In the genomic region with DNA sequence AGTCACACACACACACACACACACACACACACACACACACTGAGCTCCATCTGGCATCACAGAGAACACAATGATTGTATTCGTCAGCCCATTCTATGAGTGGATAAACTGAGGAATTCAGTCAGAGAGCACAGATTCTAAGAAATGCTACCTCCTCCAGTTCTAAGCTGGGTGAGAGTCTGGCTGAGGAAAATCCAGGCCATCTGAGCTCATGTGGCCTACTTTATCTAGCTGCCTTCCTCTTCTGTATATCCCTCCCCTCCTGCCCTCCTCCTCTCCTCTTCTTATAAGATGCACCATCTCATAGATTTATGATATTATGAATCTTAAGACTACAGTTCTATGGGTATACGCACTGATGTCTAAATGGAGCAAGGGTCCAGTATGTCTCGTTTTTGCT, we compare ENCODE assay signal across 27 mouse cellular contexts.
"Had no signal": no experiment of that assay in that cellular context is flagged by ENCODE, and none has a peak within 500 bp of the region (broad histone marks: within the 10 kb centered on the region; RNA-seq: fewer than 3 reads in every experiment).

No protein-coding gene starts in this region.

- H3K4me2 ChIP-seq: heart, embryonic 11.5 days; heart, embryonic 13.5 days; heart, embryonic 15.5 days; hindbrain, embryonic 13.5 days; hindbrain, embryonic 15.5 days; kidney, embryonic 15.5 days; limb, embryonic 13.5 days; limb, embryonic 15.5 days; liver, embryonic 12.5 days had no signal

- ATAC-seq: hindbrain, postnatal 0 days; intestine, embryonic 16.5 days; liver, embryonic 12.5 days had no signal

- H3K27me3 ChIP-seq: heart, embryonic 13.5 days; heart, embryonic 15.5 days; hindbrain, embryonic 13.5 days; hindbrain, embryonic 15.5 days; kidney, embryonic 15.5 days; limb, embryonic 13.5 days; limb, embryonic 15.5 days; liver, embryonic 12.5 days had no signal

- H3K4me3 ChIP-seq: heart, adult 2 months; heart, embryonic 13.5 days; heart, embryonic 15.5 days; hindbrain, embryonic 13.5 days; hindbrain, embryonic 15.5 days; kidney, embryonic 15.5 days; limb, embryonic 13.5 days; limb, embryonic 15.5 days; liver, embryonic 12.5 days had no signal

- H3K9ac ChIP-seq: heart, embryonic 13.5 days; heart, embryonic 15.5 days; hindbrain, embryonic 13.5 days; hindbrain, embryonic 15.5 days; kidney, embryonic 15.5 days; limb, embryonic 13.5 days; limb, embryonic 15.5 days; liver, embryonic 12.5 days; liver, embryonic 14.5 days had no signal

- H3K4me1 ChIP-seq: heart, embryonic 13.5 days; kidney, embryonic 15.5 days; liver, embryonic 12.5 days had no signal

- H3K27ac ChIP-seq: heart, adult 2 months; heart, embryonic 13.5 days; heart, embryonic 15.5 days; hindbrain, embryonic 13.5 days; hindbrain, embryonic 15.5 days; hindbrain, postnatal 0 days; kidney, embryonic 15.5 days; kidney, postnatal 0 days; limb, embryonic 13.5 days; limb, embryonic 15.5 days; liver, embryonic 12.5 days; liver, embryonic 14.5 days had no signal

- H3K9me3 ChIP-seq: heart, embryonic 13.5 days; heart, embryonic 15.5 days; hindbrain, embryonic 13.5 days; hindbrain, embryonic 15.5 days; kidney, embryonic 15.5 days; limb, embryonic 13.5 days; limb, embryonic 15.5 days; liver, embryonic 12.5 days had no signal

- H3K36me3 ChIP-seq: heart, embryonic 13.5 days; heart, embryonic 15.5 days; hindbrain, embryonic 13.5 days; hindbrain, embryonic 15.5 days; kidney, embryonic 15.5 days; limb, embryonic 13.5 days; limb, embryonic 15.5 days; liver, embryonic 12.5 days had no signal

- DNase-seq: gastrocnemius, postnatal 14 days; gastrocnemius, postnatal 36 days; heart, adult 11 months; heart, adult 2 months; heart, postnatal 14 days; heart, postnatal 36 days; kidney, adult 11 months; kidney, adult 2 months; kidney, adult 9 months; kidney, postnatal 14 days; kidney, postnatal 36 days; layer of hippocampus, adult 9-11 months; layer of hippocampus, postnatal 36 days; left cerebral cortex, postnatal 4 days had no signal
